Mouse (Mus musculus) small intestine, adult 2 months (tissue): ENCODE results near the gene Add1. TPM values are rescaled to one million over a fixed set of nuclear protein-coding genes. Genes with fewer than 3 reads are reported as not detected.
A peak's percentile ranks its signal among the peaks of the same experiment; 100 is the strongest.

Experiments used
- H3K27ac ChIP-seq: fragments of 200-500 bp; 2 replicates; pipeline ENCODE4 v1.5.1; 2012; ENCODE audit warnings: low read depth, low read length, control low read depth, inconsistent platforms; ENCODE audit not compliant: insufficient read depth
- H3K27me3 ChIP-seq: fragments of 200-500 bp; 2 replicates; pipeline ENCODE4 v1.6.1; 2012; ENCODE audit warnings: mild to moderate bottlenecking, moderate library complexity, low read length, inconsistent platforms; ENCODE audit not compliant: control insufficient read depth, insufficient read depth
- H3K36me3 ChIP-seq: fragments of 200-500 bp; 2 replicates; pipeline ENCODE4 v1.6.1; 2012; ENCODE audit warnings: mild to moderate bottlenecking, low read length, control low read depth, inconsistent platforms; ENCODE audit not compliant: control insufficient read depth, insufficient read depth
- H3K4me1 ChIP-seq: fragments of 200-500 bp; 2 replicates; pipeline ENCODE4 v1.6.1; 2012; ENCODE audit warnings: low read length, inconsistent platforms, mixed read lengths; ENCODE audit not compliant: control insufficient read depth, insufficient read depth, insufficient read length
- H3K4me3 ChIP-seq: fragments of 200-500 bp; 2 replicates; pipeline ENCODE4 v1.5.1; 2012; ENCODE audit warnings: low read depth, mild to moderate bottlenecking, control low read depth, inconsistent platforms, low read length, moderate library complexity
- CTCF ChIP-seq: fragments of 200-500 bp; IDR thresholded peaks from 2 replicates; pipeline ENCODE4 v1.5.1; 2012; ENCODE audit warnings: low read depth, mild to moderate bottlenecking, control low read depth, inconsistent platforms, low read length, moderate library complexity, mixed read lengths; ENCODE audit not compliant: insufficient replicate concordance, insufficient read length; ENCODE audit errors: extremely low read depth
- POLR2A ChIP-seq: fragments of 200-500 bp; IDR thresholded peaks from 2 replicates; pipeline ENCODE4 v1.6.1; 2012; ENCODE audit warnings: low read depth, mild to moderate bottlenecking, control low read depth, inconsistent platforms, low read length, moderate library complexity
- WGBS: fragments of 180-500 bp; shearing (Covaris S2); methylation state at CpG from one replicate; pipeline ENCODE4 v1.1.7; 2018; 5-methylcytosine and 5-hydroxymethylcytosine counted together
- polyA plus RNA-seq: library from polyadenylated mRNA; depleted of rRNA; stranded (reverse); fragments of >200 nt; gene quantifications from 2 replicates; pipeline ENCODE4 v1.2.3, GENCODE M21; 2012; rRNA removed

The Add1 gene
- polyA plus RNA-seq, 1 experiment: 160 TPM

DNA sequence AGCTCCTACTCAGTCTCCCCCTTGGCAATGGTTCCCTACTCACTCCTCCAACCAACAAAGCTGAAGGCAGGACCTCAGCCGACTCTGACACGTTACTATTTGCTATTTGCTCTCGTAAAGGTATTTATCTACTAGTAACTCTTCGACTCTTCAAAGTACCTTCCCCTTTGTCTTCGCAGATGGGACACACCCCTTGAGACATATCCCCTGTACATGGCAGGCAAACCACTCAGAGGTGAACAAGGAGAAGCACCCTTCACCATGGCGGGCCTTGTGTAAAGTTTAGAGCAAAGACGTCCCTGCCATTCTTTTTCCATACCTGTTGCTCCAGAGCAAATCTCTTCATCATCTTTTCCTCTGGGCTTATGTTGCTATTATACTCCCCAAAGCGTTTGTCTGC lies 84.1 kb downstream of the Add1 start:
- Histone ChIP-seq H3K27ac (no peak overlapping the region), H3K4me1 (no peaks in the 10 kb centered on the region; the same call in 1 of the 2 replicates), H3K4me3 (no peak overlapping the region), H3K36me3 (peaks cover 27% of the 10 kb centered on the region), H3K27me3 (no peaks in the 10 kb centered on the region)
- no peak for TF ChIP-seq CTCF
- no peak for TF ChIP-seq POLR2A
- 85% methylated on average over 8 of the region's 8 CpGs for WGBS

- Histone ChIP-seq H3K27ac (peak within 1 kb of the TSS; percentile 65), H3K4me3 (peak within 1 kb of the TSS; percentile 84), H3K27me3 (no peaks in the 10 kb centered on the region), H3K4me1 (no peaks in the 10 kb centered on the region; the same call in 1 of the 2 replicates), H3K36me3 (peaks cover 11% of the 10 kb centered on the region)
- TF ChIP-seq POLR2A: peak; percentile 74
- TF ChIP-seq CTCF: peak; percentile 90
- under 1% methylated on average over 60 of the region's 60 CpGs for WGBS
Observed at GRCm38 (mm10) chr5:34659686-34660590, 86.5 kb downstream of the Add1 start, which contains the start of the genes Nop14 and Grk4. Nop14 (minus strand) TSS chr5:34660148. Grk4 (plus strand) TSS chr5:34660379.

- H3K27ac ChIP-seq: peak overlapping the region; percentile 65
- peaks cover 7% of the 10 kb centered on the region for H3K36me3 ChIP-seq
- under 1% methylated on average over 57 of the region's 57 CpGs for WGBS
- H3K27me3 ChIP-seq: no peaks in the 10 kb centered on the region
- no peaks in the 10 kb centered on the region; the same call in 1 of the 2 replicates for H3K4me1 ChIP-seq
- peak overlapping the region; percentile 75 for H3K4me3 ChIP-seq
- TF ChIP-seq POLR2A (no peak), CTCF (no peak)
Observed at GRCm38 (mm10) chr5:34660591-34661130, 87.2 kb downstream of the Add1 start.

DNA sequence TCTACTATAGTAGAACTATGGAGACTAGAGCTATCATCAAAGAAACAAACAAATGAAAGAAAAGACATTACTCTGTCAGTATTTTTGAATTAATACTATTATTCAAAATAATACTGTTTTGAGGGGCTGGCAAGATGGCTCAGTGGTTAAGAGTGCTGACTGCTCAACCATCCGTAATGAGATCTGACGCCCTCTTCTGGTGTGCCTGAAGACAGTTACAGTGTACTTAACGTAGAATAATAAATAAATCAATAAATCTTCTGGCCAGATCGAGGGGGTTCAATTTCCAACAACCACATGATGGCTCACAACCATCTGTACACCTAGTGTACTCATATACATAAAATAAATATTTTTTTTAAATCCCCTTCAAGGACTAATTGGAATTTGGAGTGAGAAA lies 88.4 kb downstream of the Add1 start:
- Histone ChIP-seq H3K36me3 (peaks cover 2% of the 10 kb centered on the region; the same call in 1 of the 2 replicates), H3K4me3 (no peak overlapping the region), H3K4me1 (no peaks in the 10 kb centered on the region; the same call in 1 of the 2 replicates), H3K27me3 (no peaks in the 10 kb centered on the region), H3K27ac (no peak overlapping the region)
- no peak for TF ChIP-seq CTCF
- TF ChIP-seq POLR2A: no peak
- WGBS: 77% methylated on average over 4 of the region's 4 CpGs

DNA sequence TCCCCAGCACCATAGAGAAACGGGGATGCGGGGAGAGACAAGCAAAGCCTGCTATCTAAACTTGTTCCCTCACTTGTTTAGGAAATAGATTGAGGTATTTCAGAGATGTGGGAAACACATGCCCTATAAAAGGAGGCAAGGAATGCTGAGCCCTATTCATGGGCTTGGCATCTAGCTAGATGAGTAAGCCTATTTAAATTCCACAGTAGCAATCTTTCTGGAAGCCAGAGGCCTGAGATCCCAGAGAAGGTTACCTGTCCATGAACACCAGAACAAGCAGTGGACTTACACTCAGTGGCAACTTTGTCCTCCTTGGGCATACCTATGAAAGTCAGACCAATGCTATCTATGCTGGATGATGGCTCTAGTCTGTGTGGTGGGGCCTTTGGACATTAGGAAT lies 89.8 kb downstream of the Add1 start:
- no peaks in the 10 kb centered on the region for H3K27me3 ChIP-seq
- no peak overlapping the region for H3K27ac ChIP-seq
- H3K4me3 ChIP-seq: no peak overlapping the region
- no peaks in the 10 kb centered on the region; the same call in 1 of the 2 replicates for H3K4me1 ChIP-seq
- H3K36me3 ChIP-seq: no peaks in the 10 kb centered on the region
- TF ChIP-seq CTCF: no peak
- TF ChIP-seq POLR2A: no peak
- WGBS: 88% methylated on average over 2 of the region's 2 CpGs

DNA sequence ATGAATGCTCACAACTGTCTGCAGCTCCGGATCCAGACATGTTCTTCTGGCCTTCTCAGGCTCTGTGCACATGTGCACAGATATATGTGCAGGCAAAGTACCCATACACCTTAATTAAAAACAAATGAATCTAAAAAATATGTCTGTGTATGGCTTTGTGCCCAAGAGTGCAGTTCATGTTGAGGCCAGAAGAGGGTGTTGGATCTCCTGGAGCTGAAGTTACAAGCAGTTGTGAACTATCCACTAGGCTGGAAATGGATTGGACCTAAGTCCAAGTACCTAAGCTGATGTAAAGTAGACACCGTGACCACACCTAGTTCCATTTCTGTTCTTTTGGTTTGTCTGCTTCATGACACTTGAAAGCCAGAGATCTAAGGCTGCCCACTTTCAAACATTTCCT lies 96.0 kb downstream of the Add1 start:
- no peaks in the 10 kb centered on the region for H3K4me1 ChIP-seq
- TF ChIP-seq POLR2A: no peak
- no peak for TF ChIP-seq CTCF
- no peaks in the 10 kb centered on the region for H3K36me3 ChIP-seq
- 80% methylated on average over 2 of the region's 2 CpGs for WGBS
- no peaks in the 10 kb centered on the region for H3K27me3 ChIP-seq
- no peak overlapping the region for H3K27ac ChIP-seq
- H3K4me3 ChIP-seq: no peak overlapping the region

DNA sequence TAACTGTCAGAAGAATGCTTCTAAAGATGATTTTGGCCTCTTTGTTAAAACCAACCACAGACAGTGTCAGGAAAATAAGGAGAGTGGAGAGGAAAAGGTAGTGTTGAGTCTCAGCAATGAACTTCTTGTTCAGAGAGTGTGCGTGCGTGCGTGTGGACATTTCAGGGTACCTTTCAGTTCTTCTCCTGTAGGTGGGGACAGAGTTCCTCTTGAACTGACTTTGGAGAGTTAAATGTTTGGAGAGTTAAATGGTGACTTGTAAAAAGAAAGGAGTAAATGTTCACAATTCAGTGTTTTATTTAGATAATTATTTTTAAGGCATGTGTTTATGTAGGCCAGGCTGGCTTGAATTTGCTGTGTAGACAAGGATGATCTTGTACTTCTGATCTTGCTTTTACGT lies 96.8 kb downstream of the Add1 start:
- Histone ChIP-seq H3K27ac (no peak overlapping the region), H3K4me1 (no peaks in the 10 kb centered on the region), H3K36me3 (no peaks in the 10 kb centered on the region), H3K4me3 (no peak overlapping the region), H3K27me3 (no peaks in the 10 kb centered on the region)
- no peak for TF ChIP-seq POLR2A
- no peak for TF ChIP-seq CTCF
- WGBS: 96% methylated on average over 4 of the region's 4 CpGs

Other genes starting within 250 kb of the Add1 start
- 19.9 and 31.8 TPM in 2 replicates for gene Rnf4, start 237.4 kb upstream of the Add1 start, polyA plus RNA-seq
- gene Fam193a, start 203.7 kb upstream of the Add1 start, polyA plus RNA-seq: 9.4 and 30.9 TPM in 2 replicates
- gene Tnip2, start 59.7 kb upstream of the Add1 start, polyA plus RNA-seq: 7.2 and 13.8 TPM in 2 replicates
- 5.0 and 12.4 TPM in 2 replicates for gene Sh3bp2, start 47.8 kb upstream of the Add1 start, polyA plus RNA-seq
- gene Mfsd10, start 63.5 kb downstream of the Add1 start, polyA plus RNA-seq: 67.5 and 78.5 TPM in 2 replicates
- 2.8 and 4.4 TPM in 2 replicates for gene Nop14, start 86.5 kb downstream of the Add1 start, polyA plus RNA-seq
- gene Grk4, start 86.7 kb downstream of the Add1 start, polyA plus RNA-seq: 0.38 and 0.53 TPM in 2 replicates
- gene Htt, start 188.1 kb downstream of the Add1 start, polyA plus RNA-seq: 4.1 and 7.3 TPM in 2 replicates